Mouse (Mus musculus): ENCODE data around the gene Plppr3.

Gene Plppr3

DNA sequence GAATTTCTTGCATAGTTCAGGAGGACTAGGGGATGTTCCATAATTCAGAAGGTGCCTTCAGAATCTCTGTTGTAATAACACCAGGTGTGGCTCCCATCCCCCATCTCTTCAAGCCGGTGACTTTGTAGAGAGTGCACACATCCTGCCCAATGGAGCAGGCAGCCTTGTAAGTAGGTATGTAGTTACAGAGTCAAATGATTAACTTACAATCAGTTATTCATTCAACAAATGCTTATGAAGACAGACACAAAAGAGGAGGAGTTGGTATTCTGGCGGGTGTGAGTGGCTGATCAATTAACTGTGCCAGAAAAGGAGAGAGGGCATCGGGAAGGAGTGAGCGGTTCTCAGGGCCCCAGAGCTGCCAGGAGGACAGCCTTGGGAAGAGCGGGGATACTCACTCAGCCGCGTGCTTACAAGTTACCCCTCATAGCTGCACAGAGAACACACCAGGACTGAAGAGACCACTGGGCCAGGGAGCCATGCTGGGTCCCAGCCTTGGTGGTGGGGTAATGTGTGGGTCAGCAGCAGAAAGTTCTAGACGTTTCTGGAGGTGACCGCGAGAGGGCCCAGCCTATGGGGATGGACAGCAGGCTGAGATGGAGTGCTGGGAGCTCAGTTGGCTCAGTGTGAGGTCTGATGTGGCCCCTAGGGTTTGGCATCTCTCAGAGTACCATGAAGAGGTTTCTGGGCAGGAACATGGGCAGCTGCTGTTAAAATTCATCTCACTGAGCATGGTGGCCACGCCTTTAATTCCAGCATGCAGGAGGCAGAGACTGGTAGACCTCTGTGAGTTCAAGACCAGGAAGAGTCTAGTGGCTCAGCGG lies 58.6 kb downstream of the Plppr3 start:
- no peak for DNase-seq

DNA sequence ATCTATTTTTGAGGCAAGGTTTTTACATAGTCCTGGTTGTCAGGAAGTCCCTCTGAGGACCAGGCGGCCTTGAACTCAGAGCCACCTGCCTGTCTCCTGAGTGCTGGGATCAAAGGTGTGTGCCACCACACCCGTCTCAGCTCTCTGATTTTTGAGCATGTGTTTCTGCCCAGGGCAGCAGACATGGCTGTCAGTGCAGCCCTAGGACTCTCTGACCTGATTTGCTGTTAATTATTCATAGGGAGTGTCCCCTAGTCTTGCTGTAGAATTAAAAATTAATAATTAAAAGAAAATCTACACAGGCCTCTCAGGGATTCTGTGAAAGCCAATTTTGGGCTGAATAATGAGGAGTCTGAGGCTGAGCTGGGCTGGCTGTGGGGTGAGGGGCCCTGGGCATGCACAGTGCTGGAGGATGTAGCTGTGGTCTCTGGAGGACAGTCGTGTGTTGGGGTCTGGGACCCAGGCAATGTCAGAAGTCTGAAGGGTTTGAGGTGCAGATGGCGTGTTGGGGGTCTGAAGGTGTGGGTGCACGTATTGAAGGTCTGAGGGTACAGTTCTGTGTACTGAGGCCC lies 60.1 kb downstream of the Plppr3 start:
- no peak for DNase-seq

DNA sequence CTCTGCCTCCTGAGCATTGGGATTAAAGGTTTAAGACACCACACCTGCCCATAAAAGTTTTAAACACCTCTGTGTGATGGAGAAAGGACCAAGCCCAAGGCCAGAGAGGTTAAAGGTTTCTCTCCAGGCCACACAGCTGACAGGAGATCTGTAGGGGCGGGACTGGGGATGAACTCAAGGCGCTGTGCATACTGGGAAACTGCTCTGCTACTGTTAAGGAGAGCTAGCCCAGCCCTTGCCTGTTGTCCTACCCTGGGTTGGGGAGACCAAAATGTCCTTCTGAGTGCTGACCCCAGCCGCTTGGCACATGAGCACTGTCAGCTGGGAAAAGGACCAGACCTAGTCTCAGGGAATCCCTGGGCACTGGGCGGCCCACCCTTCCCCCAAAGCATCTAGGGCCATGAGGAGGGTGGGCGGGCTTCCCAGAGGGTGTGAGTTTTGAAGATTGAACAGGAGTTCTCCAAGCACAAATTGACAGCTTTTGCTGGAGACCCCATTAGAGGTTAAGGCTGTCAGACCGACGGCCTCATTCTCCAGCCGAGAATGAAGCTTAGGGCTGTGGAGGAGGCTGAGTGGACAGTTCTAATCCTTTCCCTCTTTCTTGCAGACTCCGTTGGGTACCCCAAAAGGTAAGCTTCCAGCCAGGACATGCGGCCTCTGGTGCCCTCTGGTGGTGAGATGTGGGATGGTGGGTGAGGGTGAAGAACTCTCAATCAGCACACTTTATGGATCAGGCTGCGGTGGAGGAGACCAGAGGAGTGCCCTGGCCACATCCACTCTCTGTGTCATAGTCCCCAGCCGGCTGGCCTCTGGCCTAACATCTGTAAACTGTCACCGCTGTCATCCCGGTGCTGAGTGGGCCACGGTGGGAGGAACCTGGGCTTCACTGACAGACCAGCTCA lies 62.4 kb downstream of the Plppr3 start:
- DNase-seq: peak; percentile 91
